Mouse (Mus musculus) kidney, embryonic 16.5 days (tissue): ENCODE results near the gene Kif1b. TPM values are rescaled to one million over a fixed set of nuclear protein-coding genes. Genes with fewer than 3 reads are reported as not detected.
A peak's percentile ranks its signal among the peaks of the same experiment; 100 is the strongest.

ENCODE experiments used
- ATAC-seq: fragments of 200-750 bp; cut with Nextera tagmentation; 2 replicates; pipeline ENCODE4 v1.8.0; 2017; ENCODE audit warnings: moderate TSS enrichment; ENCODE audit not compliant: low FRiP score, low TSS enrichment
- H3K27ac ChIP-seq: fragments of 300-500 bp; sonication (generic); 2 replicates; pipeline ENCODE4 v1.5.1; 2014; ENCODE audit warnings: low read length
- H3K27me3 ChIP-seq: fragments of 300-500 bp; sonication (generic); 2 replicates; pipeline ENCODE4 v1.6.1; 2014; ENCODE audit warnings: low read length, control low read depth, mixed read lengths; ENCODE audit not compliant: insufficient read depth
- H3K36me3 ChIP-seq: fragments of 300-500 bp; sonication (generic); 2 replicates; pipeline ENCODE4 v1.6.1; 2014; ENCODE audit warnings: low read length, control low read depth, mixed read lengths; ENCODE audit not compliant: insufficient read depth
- H3K4me1 ChIP-seq: fragments of 300-500 bp; sonication (generic); 2 replicates; pipeline ENCODE4 v1.6.1; 2014; ENCODE audit warnings: low read length, control low read depth, mixed read lengths; ENCODE audit not compliant: insufficient read depth
- H3K4me2 ChIP-seq: fragments of 300-500 bp; sonication (generic); replicated peaks from 2 replicates; pipeline ENCODE4 v1.6.1; 2014; ENCODE audit warnings: low read depth, low read length
- H3K4me3 ChIP-seq: fragments of 300-500 bp; sonication (generic); 2 replicates; pipeline ENCODE4 v1.5.1; 2014; ENCODE audit warnings: mild to moderate bottlenecking, low read length
- H3K9ac ChIP-seq: fragments of 300-500 bp; sonication (generic); replicated peaks from 2 replicates; pipeline ENCODE4 v1.6.1; 2014; ENCODE audit warnings: low read length
- H3K9me3 ChIP-seq: fragments of 300-500 bp; sonication (generic); 2 replicates; pipeline ENCODE4 v1.6.1; 2016; ENCODE audit warnings: low read length, control low read depth
- WGBS: fragments of 180-500 bp; shearing (Covaris S2); extraction: QIAGEN DNeasy Blood & Tissue Kit; methylation state at CpG from one replicate; pipeline ENCODE4 v1.1.7; 2014; 5-methylcytosine and 5-hydroxymethylcytosine counted together
- polyA plus RNA-seq: library from polyadenylated mRNA; unstranded; fragments of >200 nt; fragmentation: Nextera tagmentation; extraction: Ambion mirVana; gene quantifications from 2 replicates; pipeline ENCODE4 v1.2.1, GENCODE M21; 2015

The Kif1b gene
- polyA plus RNA-seq, 1 experiment from 2014 or later = 25.7 TPM

GRCm38 (mm10) chr4:149159891-149160290, 147.6 kb downstream of the Kif1b start:
- Histone ChIP-seq H3K27me3 (no peaks in the 10 kb centered on the region), H3K4me2 (no peak overlapping the region), H3K9me3 (no peaks in the 10 kb centered on the region), H3K4me3 (no peak overlapping the region), H3K9ac (no peak overlapping the region), H3K4me1 (no peaks in the 10 kb centered on the region), H3K27ac (no peak overlapping the region), H3K36me3 (peaks cover 67% of the 10 kb centered on the region)
- 87% methylated on average over 13 of the region's 13 CpGs for WGBS
- ATAC-seq = no peak

DNA sequence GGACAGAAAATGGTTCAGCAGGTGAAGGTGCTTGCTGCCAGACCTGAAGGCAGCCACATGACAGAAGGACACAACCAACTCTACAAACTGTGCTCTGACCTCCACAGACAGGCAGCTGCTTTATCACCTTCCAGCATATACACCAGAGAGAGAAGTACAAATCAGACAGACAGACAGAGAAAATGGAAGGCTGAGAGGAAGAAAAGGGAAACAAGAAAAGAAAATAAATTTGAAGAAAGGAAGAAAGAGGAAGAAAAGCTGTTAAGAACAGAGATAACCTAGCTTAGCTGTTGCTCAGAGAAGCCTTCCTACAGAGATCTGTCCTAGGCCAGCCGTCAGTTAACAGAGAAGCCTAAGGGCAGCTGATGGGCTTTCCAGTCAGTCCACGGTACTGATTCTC, 148.3 kb downstream of the Kif1b start:
- ATAC-seq = no peak
- H3K36me3 ChIP-seq = peaks cover 69% of the 10 kb centered on the region
- H3K4me1 ChIP-seq = no peaks in the 10 kb centered on the region
- 93% methylated on average over 2 of the region's 2 CpGs for WGBS
- no peak overlapping the region for H3K9ac ChIP-seq
- H3K9me3 ChIP-seq = no peaks in the 10 kb centered on the region
- no peak overlapping the region for H3K4me2 ChIP-seq
- no peak overlapping the region for H3K4me3 ChIP-seq
- H3K27me3 ChIP-seq = no peaks in the 10 kb centered on the region
- no peak overlapping the region for H3K27ac ChIP-seq

DNA sequence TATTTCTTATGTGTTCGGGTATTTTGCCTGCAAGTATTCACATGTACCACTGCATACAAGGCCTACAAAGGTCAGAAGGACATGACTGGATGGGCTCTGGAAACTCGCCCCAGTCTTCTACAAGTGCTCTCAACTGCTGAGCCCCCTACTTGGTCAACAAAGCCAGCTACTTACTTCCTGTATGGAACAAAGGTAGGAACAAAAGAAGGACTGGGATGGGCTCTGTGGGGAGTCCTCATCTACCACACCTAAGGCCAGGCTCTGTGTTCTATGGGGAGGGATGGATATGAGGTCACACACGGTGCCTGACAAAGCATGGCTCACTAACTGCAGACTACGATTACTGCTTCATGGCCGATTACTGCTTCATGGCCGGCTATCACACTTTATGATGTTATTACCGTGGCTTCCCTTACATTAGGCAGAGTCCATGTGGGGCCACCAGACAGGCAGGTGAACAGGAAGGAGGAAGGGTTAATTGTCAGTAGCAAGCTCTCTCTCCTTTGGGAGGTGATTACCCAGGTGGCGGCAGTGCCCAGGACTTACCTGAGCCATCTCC, 150.0 kb downstream of the Kif1b start:
- H3K27me3 ChIP-seq = no peaks in the 10 kb centered on the region
- H3K27ac ChIP-seq = no peak overlapping the region
- H3K9ac ChIP-seq = no peak overlapping the region
- no peak overlapping the region for H3K4me3 ChIP-seq
- 78% methylated on average over 8 of the region's 8 CpGs for WGBS
- no peak for ATAC-seq
- peaks cover 86% of the 10 kb centered on the region for H3K36me3 ChIP-seq
- H3K9me3 ChIP-seq = no peaks in the 10 kb centered on the region
- no peaks in the 10 kb centered on the region for H3K4me1 ChIP-seq
- H3K4me2 ChIP-seq = no peak overlapping the region

DNA sequence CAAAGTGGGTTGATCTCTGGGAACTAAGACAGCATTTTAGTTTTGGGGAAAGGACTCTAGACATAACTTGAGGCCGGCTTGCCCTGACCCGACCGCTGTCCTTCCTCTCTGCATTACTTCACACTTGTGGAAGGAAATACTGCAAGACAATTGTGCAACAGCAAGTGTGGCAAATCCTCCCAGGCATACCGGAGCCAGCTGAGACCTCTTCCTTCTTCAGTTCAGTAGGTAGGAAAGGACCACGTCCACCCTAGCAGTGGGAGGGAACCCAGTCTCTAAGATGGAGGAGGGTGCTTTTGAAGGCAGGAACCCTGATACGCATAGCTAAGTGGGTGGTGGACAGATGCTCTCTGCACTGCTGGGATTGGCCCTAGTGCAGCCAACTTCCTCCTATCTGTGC, 151.8 kb downstream of the Kif1b start:
- H3K9me3 ChIP-seq = no peaks in the 10 kb centered on the region
- no peak overlapping the region for H3K4me3 ChIP-seq
- H3K36me3 ChIP-seq = peaks cover 89% of the 10 kb centered on the region
- no peaks in the 10 kb centered on the region for H3K4me1 ChIP-seq
- no peak overlapping the region for H3K27ac ChIP-seq
- H3K4me2 ChIP-seq = no peak overlapping the region
- no peak overlapping the region for H3K9ac ChIP-seq
- ATAC-seq = no peak; the same call in 1 of the 2 replicates
- H3K27me3 ChIP-seq = no peaks in the 10 kb centered on the region
- WGBS = 91% methylated on average over 6 of the region's 6 CpGs

DNA sequence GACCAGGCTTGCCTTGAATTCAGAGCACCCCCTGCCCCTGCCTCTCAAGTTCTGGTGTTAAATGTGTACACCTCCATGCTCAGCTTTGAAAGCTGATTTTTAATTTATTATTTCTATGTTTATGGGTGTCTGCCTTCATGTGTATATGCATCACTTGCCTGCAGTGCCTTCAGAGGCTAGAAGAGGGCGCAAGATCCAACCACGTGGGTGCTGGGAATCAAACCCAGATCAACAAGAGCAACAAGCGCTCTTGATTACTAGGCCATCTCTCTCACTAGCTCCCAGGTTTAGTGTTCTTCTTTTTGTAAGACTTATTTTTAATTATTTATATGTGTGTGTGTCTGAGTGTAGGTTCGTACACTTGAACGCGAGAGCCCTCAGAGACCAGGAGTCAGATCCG, 152.6 kb downstream of the Kif1b start:
- 98% methylated on average over 7 of the region's 7 CpGs for WGBS
- H3K4me3 ChIP-seq = no peak overlapping the region
- no peak overlapping the region for H3K4me2 ChIP-seq
- peaks cover 87% of the 10 kb centered on the region for H3K36me3 ChIP-seq
- H3K27ac ChIP-seq = no peak overlapping the region
- no peaks in the 10 kb centered on the region for H3K27me3 ChIP-seq
- H3K4me1 ChIP-seq = no peaks in the 10 kb centered on the region
- H3K9ac ChIP-seq = no peak overlapping the region
- no peak for ATAC-seq
- H3K9me3 ChIP-seq = no peaks in the 10 kb centered on the region

DNA sequence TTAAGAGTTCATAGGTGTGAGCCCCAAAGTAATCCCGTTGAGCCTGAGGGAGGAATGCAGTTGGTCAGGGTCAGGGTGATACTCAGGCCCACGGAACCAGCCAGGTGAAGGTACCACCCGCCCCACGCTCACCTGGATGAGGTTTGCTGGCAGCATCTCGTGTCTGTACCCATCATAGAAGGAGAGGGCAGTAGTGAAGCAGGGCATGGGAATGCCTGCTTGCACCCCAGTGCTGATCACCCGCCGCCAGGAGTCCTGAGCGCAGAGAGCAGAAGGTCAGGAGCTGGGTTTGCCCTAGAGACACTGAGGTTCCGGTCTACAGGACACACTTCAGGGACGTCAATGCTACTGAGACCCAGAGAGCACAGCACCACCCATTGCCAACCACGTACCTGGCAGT, 156.8 kb downstream of the Kif1b start:
- WGBS = 84% methylated on average over 11 of the region's 11 CpGs
- Histone ChIP-seq H3K36me3 (peaks cover 54% of the 10 kb centered on the region), H3K27ac (no peak overlapping the region), H3K9me3 (no peaks in the 10 kb centered on the region), H3K4me2 (no peak overlapping the region), H3K9ac (no peak overlapping the region), H3K27me3 (no peaks in the 10 kb centered on the region), H3K4me3 (no peak overlapping the region), H3K4me1 (peaks cover 9% of the 10 kb centered on the region; the same call in 1 of the 2 replicates)
- no peak for ATAC-seq

- peak; percentile 49 for ATAC-seq
- Histone ChIP-seq H3K36me3 (peaks cover 49% of the 10 kb centered on the region), H3K27me3 (no peaks in the 10 kb centered on the region), H3K4me1 (peaks cover 9% of the 10 kb centered on the region; the same call in 1 of the 2 replicates), H3K4me2 (no peak overlapping the region), H3K27ac (no peak overlapping the region), H3K9me3 (no peaks in the 10 kb centered on the region), H3K4me3 (no peak overlapping the region), H3K9ac (no peak overlapping the region)
- WGBS = 44% methylated on average over 11 of the region's 11 CpGs
These were observed 157.2 kb downstream of the Kif1b start for GRCm38 (mm10) chr4:149150256-149150655.

DNA sequence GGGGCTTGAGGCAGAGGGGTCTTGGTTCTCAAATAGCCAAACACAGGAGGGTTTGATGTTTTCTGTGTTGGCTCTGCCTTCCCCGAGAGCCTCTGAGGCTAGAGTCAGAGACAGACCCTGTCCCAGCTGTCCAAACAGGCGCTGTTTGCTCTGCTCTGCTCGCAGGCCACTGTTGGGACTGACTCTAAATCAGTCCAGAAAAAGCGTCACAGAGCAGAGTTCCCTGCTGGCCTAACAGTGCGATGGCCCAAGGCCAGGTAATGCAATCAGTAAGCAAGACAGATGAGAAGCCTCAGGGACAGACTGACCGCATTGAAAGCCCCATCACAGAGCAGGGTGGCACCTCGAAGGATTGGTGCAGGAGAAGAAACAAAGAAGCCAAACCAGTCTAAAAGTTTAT, 157.9 kb downstream of the Kif1b start:
- no peak; the same call in 1 of the 2 replicates for ATAC-seq
- Histone ChIP-seq H3K4me2 (no peak overlapping the region), H3K9me3 (no peaks in the 10 kb centered on the region), H3K36me3 (peaks cover 43% of the 10 kb centered on the region), H3K4me3 (no peak overlapping the region), H3K27me3 (no peaks in the 10 kb centered on the region), H3K27ac (no peak overlapping the region), H3K4me1 (peaks cover 9% of the 10 kb centered on the region; the same call in 1 of the 2 replicates), H3K9ac (no peak overlapping the region)
- 33% methylated on average over 7 of the region's 7 CpGs for WGBS

- H3K4me1 ChIP-seq = peaks cover 9% of the 10 kb centered on the region; the same call in 1 of the 2 replicates
- no peaks in the 10 kb centered on the region for H3K9me3 ChIP-seq
- WGBS = 59% methylated on average over 9 of the region's 9 CpGs
- no peak overlapping the region for H3K4me3 ChIP-seq
- H3K9ac ChIP-seq = no peak overlapping the region
- H3K4me2 ChIP-seq = no peak overlapping the region
- H3K27me3 ChIP-seq = no peaks in the 10 kb centered on the region
- ATAC-seq = no peak
- no peak overlapping the region for H3K27ac ChIP-seq
- H3K36me3 ChIP-seq = peaks cover 39% of the 10 kb centered on the region
These were observed 158.3 kb downstream of the Kif1b start for GRCm38 (mm10) chr4:149149196-149149595.

DNA sequence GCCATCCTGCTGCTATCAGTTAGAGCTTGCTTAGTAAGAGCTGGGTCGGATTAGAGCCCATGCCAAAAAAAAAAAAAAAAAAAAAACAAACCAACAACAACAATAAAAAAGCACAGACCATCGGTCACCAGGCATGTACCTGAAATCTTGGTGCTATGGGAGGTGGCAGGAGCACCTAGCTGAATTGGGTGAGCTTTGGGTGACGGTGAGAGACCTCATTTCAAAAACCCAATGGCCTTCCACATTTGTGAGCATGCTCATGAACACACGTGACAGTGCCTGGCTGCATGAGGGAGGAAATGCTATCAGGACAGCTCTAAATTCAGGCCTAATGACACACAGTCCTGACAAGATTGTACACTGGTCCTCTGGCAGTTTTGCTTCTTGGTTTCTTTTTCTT, 159.4 kb downstream of the Kif1b start:
- no peak overlapping the region for H3K4me3 ChIP-seq
- H3K4me2 ChIP-seq = no peak overlapping the region
- H3K27me3 ChIP-seq = no peaks in the 10 kb centered on the region
- H3K4me1 ChIP-seq = peaks cover 9% of the 10 kb centered on the region; the same call in 1 of the 2 replicates
- no peak for ATAC-seq
- H3K36me3 ChIP-seq = peaks cover 27% of the 10 kb centered on the region
- no peak overlapping the region for H3K9ac ChIP-seq
- 0 out of 2 replicates have a peak overlapping the region, but pooled peaks have one; percentile 22 for H3K27ac ChIP-seq
- H3K9me3 ChIP-seq = no peaks in the 10 kb centered on the region
- WGBS = 77% methylated on average over 4 of the region's 4 CpGs
